Mouse (Mus musculus): ENCODE results near the gene Zfp994.
"Not testable (repeated sequence)": the region's sequence is repeated elsewhere in the genome, so short reads cannot be mapped to it uniquely, and the experiment has no call there.

- TF ChIP-seq CTCF, EP300 (IDR thresholded peaks at IDR 0.05; ENCODE audit: low read depth): not testable (repeated sequence)
Measured at GRCm38 (mm10) chr17:22153951-22154350, 71.5 kb downstream of the Zfp994 start.
